Mouse (Mus musculus) liver, embryonic 14.5 days (tissue): ENCODE results near the gene Adcy10. TPM values are rescaled to one million over a fixed set of nuclear protein-coding genes. Genes with fewer than 3 reads are reported as not detected.

Source experiments
- ATAC-seq: fragments of 200-750 bp; cut with Nextera tagmentation; 2 replicates; pipeline ENCODE4 v1.8.0; 2017; ENCODE audit warnings: moderate number of reproducible peaks, mild to moderate bottlenecking, moderate library complexity; ENCODE audit not compliant: insufficient read depth
- DNase-seq, 3 experiments: peaks; one replicate each; pipeline ENCODE4 v3.0.0-alpha.2; 2012 to 2013; ENCODE audit warnings: low read depth in 3 of 3, low spot score in 3 of 3
- H3K27ac ChIP-seq: fragments of 300-500 bp; sonication (generic); 2 replicates; pipeline ENCODE4 v1.5.1; 2014; ENCODE audit warnings: moderate library complexity, mild to moderate bottlenecking, control low read depth, inconsistent platforms
- H3K27me3 ChIP-seq: fragments of 300-500 bp; sonication (generic); 2 replicates; pipeline ENCODE4 v1.6.1; 2014; ENCODE audit warnings: mild to moderate bottlenecking, low read length, moderate library complexity; ENCODE audit not compliant: control insufficient read depth, insufficient read depth
- H3K36me3 ChIP-seq: fragments of 300-500 bp; sonication (generic); replicated peaks from 2 replicates; pipeline ENCODE4 v1.6.1; 2014; ENCODE audit warnings: low read depth; ENCODE audit not compliant: control insufficient read depth, insufficient read depth
- H3K4me1 ChIP-seq, 2 experiments: fragments of 200-500 bp in 1 of 2; fragments of 300-500 bp in 1 of 2; sonication (generic) in 1 of 2; replicated peaks; 2 replicates each; pipeline ENCODE4 v1.6.1; 2012 to 2014; ENCODE audit warnings: antibody characterized with exemption in 1 of 2, inconsistent platforms in 1 of 2, low read length in 1 of 2; ENCODE audit not compliant: control insufficient read depth in 2 of 2, insufficient read depth in 2 of 2
- H3K4me2 ChIP-seq: fragments of 300-500 bp; sonication (generic); 2 replicates; pipeline ENCODE4 v1.6.1; 2014; ENCODE audit warnings: low read depth, mild to moderate bottlenecking, control low read depth, moderate library complexity
- H3K4me3 ChIP-seq, 2 experiments: fragments of 200-500 bp in 1 of 2; fragments of 300-500 bp in 1 of 2; sonication (generic) in 1 of 2; 2 replicates each; pipeline ENCODE4 v1.5.1; 2012 to 2014; ENCODE audit warnings: low read depth in 2 of 2, low read length in 2 of 2, mild to moderate bottlenecking in 2 of 2, control low read depth in 1 of 2, inconsistent platforms in 1 of 2, moderate library complexity in 1 of 2; ENCODE audit not compliant: insufficient read depth in 1 of 2
- H3K9ac ChIP-seq: fragments of 300-500 bp; sonication (generic); replicated peaks from 2 replicates; pipeline ENCODE4 v1.6.1; 2014; ENCODE audit warnings: mild to moderate bottlenecking, control low read depth, moderate library complexity
- H3K9me3 ChIP-seq: fragments of 300-500 bp; sonication (generic); 2 replicates; pipeline ENCODE4 v1.6.1; 2016; ENCODE audit warnings: low read length, mixed read lengths; ENCODE audit not compliant: control insufficient read depth
- CTCF ChIP-seq: IDR thresholded peaks from 2 replicates; pipeline ENCODE4 v1.5.1; 2016; ENCODE audit warnings: antibody characterized with exemption, low read depth, control low read depth
- EP300 ChIP-seq: IDR thresholded peaks from 2 replicates; pipeline ENCODE4 v1.6.1; 2016; ENCODE audit warnings: antibody characterized with exemption, low read depth
- WGBS: fragments of 180-500 bp; shearing (Covaris S2); extraction: QIAGEN DNeasy Blood & Tissue Kit; methylation state at CpG from one replicate; pipeline ENCODE4 v1.1.7; 2014; ENCODE audit not compliant: insufficient replicate concordance; 5-methylcytosine and 5-hydroxymethylcytosine counted together
- polyA plus RNA-seq, 2 experiments: library from polyadenylated mRNA; depleted of rRNA in 1 of 2; stranded (reverse) in 1 of 2; unstranded in 1 of 2; fragments of >200 nt; fragmentation: Nextera tagmentation in 1 of 2; extraction: Ambion mirVana in 1 of 2; gene quantifications; 2 replicates each; pipeline versions ENCODE4 v1.2.1 to v1.2.3; 2012 to 2014

Gene Adcy10
- polyA plus RNA-seq, 2 experiments = 0.08 TPM; not detected in 1

DNA sequence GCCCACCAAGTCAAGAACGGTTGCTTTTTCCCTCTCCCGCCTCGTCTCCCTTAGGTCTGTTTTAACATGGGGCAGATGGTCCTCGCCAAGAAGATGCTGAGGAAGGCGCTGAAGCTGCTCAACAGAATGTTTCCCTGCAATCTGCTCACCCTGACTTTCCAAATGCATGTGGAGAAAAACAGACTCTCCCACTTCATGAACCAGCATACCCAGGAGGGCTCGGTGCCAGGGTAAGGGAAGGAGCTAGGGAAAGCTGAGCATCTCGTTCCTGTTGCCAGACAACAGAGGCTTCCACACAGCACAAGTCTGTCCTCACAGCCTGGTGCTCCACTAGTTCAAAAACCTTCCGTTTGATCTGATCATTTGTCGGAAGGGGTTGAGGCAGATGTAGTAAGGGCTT, 74.1 kb downstream of the Adcy10 start:
- Histone ChIP-seq H3K4me3 (no peak overlapping the region), H3K27me3 (no peaks in the 10 kb centered on the region), H3K9ac (no peak overlapping the region), H3K4me2 (no peak overlapping the region), H3K9me3 (no peaks in the 10 kb centered on the region), H3K36me3 (no peaks in the 10 kb centered on the region), H3K27ac (no peak overlapping the region), H3K4me1 (no peaks in the 10 kb centered on the region)
- WGBS = 65% methylated on average over 9 of the region's 9 CpGs
- ATAC-seq (no peak), DNase-seq (no peak)
- TF ChIP-seq EP300 (no peak), CTCF (no peak)

DNA sequence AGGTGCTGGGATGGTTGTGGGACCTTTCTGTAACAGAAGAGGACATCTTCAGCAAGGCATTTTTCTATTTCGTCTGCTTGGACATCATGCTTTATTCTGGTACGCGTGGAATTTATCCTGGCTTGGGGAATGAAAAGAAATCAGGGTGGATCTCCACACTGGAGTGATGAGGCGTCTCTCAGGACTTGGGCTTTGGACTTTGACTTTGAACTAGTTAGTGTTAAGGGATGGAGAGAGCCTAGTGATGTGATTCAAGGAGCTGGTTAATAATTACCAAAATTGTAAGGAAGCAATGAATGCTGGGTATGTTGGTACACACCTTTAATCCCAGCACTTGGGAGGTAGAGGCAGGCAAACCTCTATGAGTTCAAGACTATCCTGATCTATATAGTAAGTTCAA, 80.3 kb downstream of the Adcy10 start:
- no peaks in the 10 kb centered on the region for H3K36me3 ChIP-seq
- no peak for ATAC-seq
- no peak for TF ChIP-seq EP300
- no peak for TF ChIP-seq CTCF

DNA sequence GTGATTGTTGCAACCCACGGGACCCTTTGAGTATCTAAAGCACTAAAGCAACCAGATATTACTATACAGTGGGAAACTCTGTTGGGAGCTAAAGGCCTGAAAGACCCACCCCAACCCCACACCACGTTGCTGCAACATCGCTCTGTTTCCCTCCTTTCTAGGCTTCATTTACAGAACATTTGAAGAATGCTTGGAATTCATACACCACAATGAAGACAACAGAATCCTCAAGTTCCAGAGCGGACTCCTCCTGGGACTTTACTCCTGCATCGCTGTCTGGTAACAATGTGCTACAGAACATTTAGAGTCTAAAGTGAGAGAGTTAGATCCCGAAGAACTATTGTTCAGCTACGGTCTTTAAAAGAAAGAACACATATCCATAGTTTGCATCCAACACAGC, 82.5 kb downstream of the Adcy10 start:
- H3K9me3 ChIP-seq = no peaks in the 10 kb centered on the region
- DNase-seq (no peak), ATAC-seq (no peak)
- H3K4me2 ChIP-seq = no peak overlapping the region
- no peak overlapping the region for H3K4me3 ChIP-seq
- no peak overlapping the region for H3K27ac ChIP-seq
- no peaks in the 10 kb centered on the region for H3K27me3 ChIP-seq
- no peak for TF ChIP-seq CTCF
- TF ChIP-seq EP300 = no peak
- H3K36me3 ChIP-seq = no peaks in the 10 kb centered on the region
- 72% methylated on average over 7 of the region's 7 CpGs for WGBS
- H3K9ac ChIP-seq = no peak overlapping the region
- H3K4me1 ChIP-seq = no peaks in the 10 kb centered on the region; a peak in 1 of 4 replicates

More for the DNA sequence above, 80.3 kb downstream of the Adcy10 start:
- 79% methylated on average over 4 of the region's 4 CpGs for WGBS
- Histone ChIP-seq H3K4me2 (no peak overlapping the region), H3K27me3 (no peaks in the 10 kb centered on the region), H3K9ac (no peak overlapping the region), H3K27ac (no peak overlapping the region), H3K9me3 (no peaks in the 10 kb centered on the region), H3K4me3 (no peak overlapping the region), H3K4me1 (no peaks in the 10 kb centered on the region; a peak in 1 of 4 replicates)
- DNase-seq = no peak

DNA sequence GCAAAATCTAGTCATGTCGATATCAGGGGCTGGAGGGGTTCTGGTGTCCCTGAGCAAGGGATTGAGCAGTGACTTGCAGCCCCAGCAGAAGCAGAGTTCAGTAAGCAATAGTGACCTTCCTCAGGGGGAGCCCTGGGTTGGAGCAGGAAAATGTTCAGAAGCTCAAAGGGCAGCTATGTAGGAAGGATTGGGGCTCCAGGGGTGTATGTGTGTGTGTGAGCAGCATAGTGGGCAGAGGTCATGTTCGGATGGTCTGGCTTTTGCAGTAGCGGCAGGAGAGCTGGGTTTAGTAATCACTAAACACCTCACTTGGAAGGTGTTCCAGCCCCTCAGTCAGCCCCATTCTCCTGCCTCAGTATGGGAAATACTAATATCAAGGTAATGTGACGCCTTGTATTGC, 91.0 kb downstream of the Adcy10 start:
- H3K4me1 ChIP-seq = peaks cover 0 to 3% of the 10 kb centered on the region in 2 experiments; a peak in 1 of 4 replicates
- no peak for ATAC-seq
- H3K27ac ChIP-seq = no peak overlapping the region
- no peak for TF ChIP-seq CTCF
- TF ChIP-seq EP300 = no peak
- H3K4me2 ChIP-seq = no peak overlapping the region
- no peaks in the 10 kb centered on the region for H3K27me3 ChIP-seq
- H3K9ac ChIP-seq = no peak overlapping the region
- no peak overlapping the region for H3K4me3 ChIP-seq
- 54% methylated on average over 4 of the region's 4 CpGs for WGBS
- no peak for DNase-seq
- H3K9me3 ChIP-seq = no peaks in the 10 kb centered on the region
- H3K36me3 ChIP-seq = no peaks in the 10 kb centered on the region

DNA sequence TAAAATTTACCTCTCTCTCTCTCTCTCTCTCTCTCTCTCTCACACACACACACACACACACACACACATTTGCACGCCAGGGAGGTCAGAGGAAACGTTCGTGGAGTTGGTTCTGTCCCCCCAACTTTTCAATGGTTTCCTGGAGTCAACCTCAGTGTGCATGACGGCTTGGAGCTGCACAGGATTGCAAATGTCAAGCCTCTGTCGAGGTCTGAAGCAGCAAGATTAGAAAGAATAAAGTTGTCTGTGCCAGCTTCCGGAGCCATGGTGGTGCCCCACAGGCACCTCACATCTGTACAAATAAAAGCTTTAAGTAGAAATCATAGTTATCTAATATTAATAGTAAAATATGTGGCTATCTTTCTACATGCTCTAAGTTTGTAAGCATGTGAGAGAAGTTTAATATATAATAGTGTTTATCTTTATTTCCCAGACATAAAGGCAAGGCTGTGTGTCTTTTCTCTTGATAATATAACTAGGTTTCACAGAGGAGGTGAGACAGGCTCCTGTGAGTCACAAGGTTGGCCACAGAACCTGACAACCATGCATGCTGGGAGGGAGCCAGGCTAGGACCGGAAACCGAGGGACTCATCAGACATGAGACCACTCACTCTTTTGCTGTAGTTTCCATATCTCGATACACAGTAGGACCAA, 91.6 kb downstream of the Adcy10 start:
- no peaks in the 10 kb centered on the region for H3K9me3 ChIP-seq
- no peak overlapping the region for H3K9ac ChIP-seq
- H3K4me1 ChIP-seq = peaks cover 0 to 3% of the 10 kb centered on the region in 2 experiments; a peak in 1 of 4 replicates
- H3K4me2 ChIP-seq = no peak overlapping the region
- 39% methylated on average over 9 of the region's 9 CpGs for WGBS
- H3K27me3 ChIP-seq = no peaks in the 10 kb centered on the region
- no peaks in the 10 kb centered on the region for H3K36me3 ChIP-seq
- DNase-seq = no peak
- TF ChIP-seq EP300 = no peak
- TF ChIP-seq CTCF = no peak
- ATAC-seq = no peak
- no peak overlapping the region for H3K27ac ChIP-seq
- H3K4me3 ChIP-seq = no peak overlapping the region
